Mouse (Mus musculus) left cerebral cortex, adult 2 months (tissue): ENCODE data around the gene Tgtp2. TPM values are rescaled to one million over a fixed set of nuclear protein-coding genes. Genes with fewer than 3 reads are reported as not detected.
"Not testable (repeated sequence)": the region's sequence is repeated elsewhere in the genome, so short reads cannot be mapped to it uniquely, and the experiment has no call there.

ENCODE experiments used
- DNase-seq, 2 experiments: peaks; one replicate each; pipeline ENCODE4 v3.0.0; 2021 to 2022; ENCODE audit warnings: low spot score in 2 of 2, mixed read lengths in 1 of 2; ENCODE audit errors: extremely low spot score in 1 of 2
- H3K27ac ChIP-seq: fragments of 200-600 bp; 2 replicates; pipeline ENCODE4 v1.8.1; 2022
- H3K4me3 ChIP-seq: fragments of 200-600 bp; 2 replicates; pipeline ENCODE4 v1.8.1; 2022
- CTCF ChIP-seq: fragments of 200-600 bp; IDR thresholded peaks from 2 replicates; pipeline ENCODE4 v1.8.1; 2022; ENCODE audit warnings: antibody characterized with exemption, mild to moderate bottlenecking, moderate library complexity
- intact Hi-C: fragments of 180-260 bp; cut with DNase I; formaldehyde crosslinking; loops from one replicate; pipeline ENCODE4 v1.15.1; 2025
- long read RNA-seq, 2 experiments: library from polyadenylated mRNA; stranded (forward); transcript quantifications; one replicate each; pipeline ENCODE4 v2.0.0; 2021; ENCODE audit warnings: borderline mapping rate in 2 of 2
- total RNA-seq, 2 experiments: library from RNA; stranded (reverse); gene quantifications; 2 replicates each; pipeline ENCODE4 v1.2.3; 2021

Gene Tgtp2
- total RNA-seq, result under 1 TPM in 1 of 2 experiments, not detected in 1; 0.50 TPM
- long read RNA-seq, experiment 1, result 0 reads
- long read RNA-seq, experiment 2, partial matches to known transcripts, result 0 of 1 reads
- long read RNA-seq, experiment 2, other reads (novel, unspliced or antisense), result 1 of 1 reads

DNA sequence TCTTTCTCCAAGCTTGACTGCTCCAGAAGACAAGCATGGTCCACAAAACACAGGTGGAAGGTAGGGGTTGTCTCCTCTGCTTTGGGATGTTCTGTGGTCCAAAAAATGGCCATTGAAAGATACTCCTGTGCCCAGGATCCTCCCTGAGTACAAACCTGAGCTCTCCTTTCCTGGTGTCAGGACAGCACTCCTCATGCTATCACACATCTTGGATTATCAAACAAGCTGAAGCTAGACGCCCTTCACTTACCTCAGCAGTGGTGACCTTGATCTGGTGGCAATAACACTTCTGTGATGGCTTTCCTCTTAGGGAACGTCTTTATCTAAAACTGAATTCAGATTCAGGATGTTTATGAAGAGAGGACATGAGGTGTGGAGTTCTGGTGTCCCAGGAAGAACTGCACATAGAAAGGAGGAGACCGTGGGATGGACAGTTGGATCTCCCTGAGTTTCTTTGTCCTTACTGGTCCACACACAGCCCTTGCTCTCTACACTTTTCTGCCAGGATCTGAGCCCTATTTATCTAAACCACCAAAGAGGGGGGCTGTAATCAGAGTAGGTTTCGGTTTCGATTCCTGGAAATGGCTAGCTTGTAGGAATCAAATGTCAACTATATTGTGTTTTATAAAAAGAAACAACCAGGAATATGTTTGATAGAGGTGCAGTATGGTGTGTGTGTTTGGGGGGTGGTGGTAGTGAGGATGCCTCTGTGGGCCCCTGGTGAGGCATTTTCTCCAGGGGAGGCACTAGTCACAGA is at the start of gene Tgtp2:
TSS of gene Tgtp2 (minus strand) at position 494 of the 757 bp plus-strand sequence.
- intact Hi-C loops, H3K4me3 ChIP-seq, H3K27ac ChIP-seq, DNase-seq: not testable (repeated sequence)

GRCm38 (mm10) chr11:49112624-49113219 is 48.7 kb upstream of the Tgtp2 start:
- Histone ChIP-seq H3K4me3 (no peak overlapping the region), H3K27ac (no peak overlapping the region)
- TF ChIP-seq CTCF, result no peak
- DNase-seq, result peak in 1 of 2 experiments; percentile 34
- intact Hi-C loops, result no loop called here

GRCm38 (mm10) chr11:49111000-49111399 is 47.0 kb upstream of the Tgtp2 start:
- intact Hi-C loops, result no loop called here
- H3K27ac ChIP-seq, result no peak overlapping the region
- TF ChIP-seq CTCF, result no peak
- no peak for DNase-seq
- no peak overlapping the region for H3K4me3 ChIP-seq

GRCm38 (mm10) chr11:49108833-49109232 is 44.8 kb upstream of the Tgtp2 start:
- Histone ChIP-seq H3K27ac (no peak overlapping the region), H3K4me3 (no peak overlapping the region)
- no peak for DNase-seq
- TF ChIP-seq CTCF, result peak; percentile 70
- intact Hi-C loops, result loop anchor here (10.0 kb wide), 1 partner anchor 446 kb away; the partner anchor contains the start of gene Olfr1380

DNA sequence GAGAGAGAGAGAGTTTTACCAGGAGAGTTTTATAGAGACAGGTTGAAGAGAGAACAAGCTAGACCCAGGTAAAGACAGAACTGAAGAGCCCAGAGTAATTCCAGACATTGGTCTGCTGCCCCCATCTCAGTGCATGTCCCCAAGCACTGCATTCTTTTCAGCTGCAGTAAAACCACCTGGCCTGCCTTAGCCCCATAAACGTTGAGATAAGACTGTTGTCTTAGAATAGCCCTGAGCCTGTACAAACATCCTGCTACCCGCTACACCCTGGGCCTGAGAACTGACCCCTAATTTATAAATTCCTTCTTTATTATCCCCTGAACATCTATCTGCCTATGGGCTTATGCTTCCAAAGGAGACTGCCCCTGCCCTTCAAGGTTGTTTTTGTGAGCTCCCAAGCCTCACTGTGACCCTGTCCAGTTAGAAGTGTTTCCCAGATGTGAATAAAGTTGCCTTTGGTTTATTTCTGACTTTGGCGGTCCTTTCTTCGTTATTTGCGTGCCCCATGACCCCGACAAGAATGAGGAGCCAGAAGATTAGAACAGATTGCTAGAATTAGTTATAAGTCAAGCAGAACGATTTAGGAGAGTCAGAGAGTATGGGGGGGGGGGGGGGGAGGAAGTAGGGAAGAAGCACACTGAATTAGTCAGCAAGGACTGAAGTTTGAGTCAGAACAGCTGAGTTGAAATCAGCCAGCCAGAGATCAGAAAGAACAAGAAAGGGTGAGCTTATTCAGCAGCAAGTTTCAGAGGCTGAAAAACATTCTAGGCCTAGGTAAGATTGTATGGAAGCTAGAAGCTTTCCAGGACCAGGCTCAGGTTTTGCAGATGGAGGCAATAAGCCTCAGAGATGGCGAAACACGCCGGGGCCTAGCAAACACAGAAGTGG is 43.9 kb upstream of the Tgtp2 start:
- no peak overlapping the region for H3K4me3 ChIP-seq
- no peak for DNase-seq
- no peak for TF ChIP-seq CTCF
- H3K27ac ChIP-seq, result no peak overlapping the region
- intact Hi-C loops, result loop anchor here (10.0 kb wide), 1 partner anchor 447 kb away; the partner anchor contains the start of gene Olfr1380

DNA sequence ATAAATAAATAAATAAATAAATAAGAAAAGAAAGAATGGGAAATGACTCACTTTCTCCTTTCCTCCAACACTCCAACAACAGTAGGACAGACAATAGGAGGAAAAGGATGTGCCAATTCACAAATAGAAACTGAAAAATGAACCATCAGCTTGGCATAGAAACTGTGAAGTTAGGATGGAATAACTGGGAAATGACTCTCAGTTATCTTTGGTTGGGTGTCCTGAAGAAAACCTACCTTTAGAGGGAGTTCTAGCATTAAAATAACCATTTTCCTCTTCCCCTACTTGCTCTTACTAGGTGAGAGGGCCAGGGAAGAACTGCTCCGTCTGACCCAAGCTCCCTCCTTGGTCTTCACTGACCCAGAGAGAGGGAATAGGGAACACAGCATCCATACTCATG is 41.7 kb upstream of the Tgtp2 start:
- Histone ChIP-seq H3K4me3 (no peak overlapping the region), H3K27ac (no peak overlapping the region)
- TF ChIP-seq CTCF, result no peak; the same call in 1 of the 2 replicates
- no peak for DNase-seq
- intact Hi-C loops, result loop anchor here (10.0 kb wide), 1 partner anchor 449 kb away; the partner anchor contains the start of gene Olfr1380

GRCm38 (mm10) chr11:49103047-49103693 is 39.2 kb upstream of the Tgtp2 start:
- Histone ChIP-seq H3K4me3 (no peak overlapping the region), H3K27ac (no peak overlapping the region)
- peak; percentile 84 for TF ChIP-seq CTCF
- DNase-seq, result peak; percentile 81 to 88
- intact Hi-C loops, result loop anchor here (1.0 to 10.0 kb wide), 4 partner anchors 169 to 452 kb away; partner anchors contain the start of gene Olfr1380

- intact Hi-C loops, result loop anchor here (5.0 to 10.0 kb wide), 2 partner anchors 171 to 453 kb away; partner anchors contain the start of gene Olfr1380
- no peak for DNase-seq
- TF ChIP-seq CTCF, result no peak
- Histone ChIP-seq H3K4me3 (no peak overlapping the region), H3K27ac (no peak overlapping the region)
Measured at GRCm38 (mm10) chr11:49101500-49101899, 37.5 kb upstream of the Tgtp2 start.

GRCm38 (mm10) chr11:49100409-49100808 is 36.4 kb upstream of the Tgtp2 start:
- intact Hi-C loops, result loop anchor here (5.0 to 10.0 kb wide), 2 partner anchors 172 to 454 kb away; partner anchors contain the start of gene Olfr1380
- no peak overlapping the region for H3K27ac ChIP-seq
- no peak for DNase-seq
- H3K4me3 ChIP-seq, result no peak overlapping the region
- no peak for TF ChIP-seq CTCF

GRCm38 (mm10) chr11:49095367-49095766 is 31.4 kb upstream of the Tgtp2 start:
- no peak for TF ChIP-seq CTCF
- Histone ChIP-seq H3K4me3 (no peak overlapping the region), H3K27ac (no peak overlapping the region)
- DNase-seq, result no peak
- intact Hi-C loops, result no loop called here
